Mouse (Mus musculus): ENCODE results near the gene Gmnn.
"Not testable (repeated sequence)": the region's sequence is repeated elsewhere in the genome, so short reads cannot be mapped to it uniquely, and the experiment has no call there.

Gene Gmnn

GRCm38 (mm10) chr13:24761403-24762227 is at the start of gene Gmnn:
Gene Gmnn, minus strand, starts transcription at chr13:24761923.
- DNase-seq (ENCODE audit: low spot score in 2 of 2): peak; percentile 47 to 75

DNA sequence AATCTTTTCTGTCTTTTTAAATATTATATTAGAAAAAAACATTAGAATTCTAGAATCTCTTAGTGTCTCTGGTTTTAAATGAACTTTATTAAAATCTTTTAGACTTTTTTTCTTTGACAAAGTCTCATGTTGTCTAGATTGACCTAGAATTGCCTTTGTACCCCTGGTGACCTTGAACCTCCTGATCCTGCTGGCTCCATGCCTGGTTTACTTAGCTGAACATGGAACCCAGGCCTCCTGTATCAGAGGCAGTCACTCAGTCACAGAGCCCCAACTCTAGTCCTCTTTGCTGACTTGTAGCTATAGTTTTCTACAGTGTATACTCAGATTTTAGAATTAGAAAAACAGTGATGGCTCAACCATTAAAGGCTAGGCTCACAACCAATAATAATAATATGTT is 44.4 kb upstream of the Gmnn start:
- DNase-seq (ENCODE audit: low spot score in 2 of 2): no peak

GRCm38 (mm10) chr13:24803196-24803595 is 41.5 kb upstream of the Gmnn start:
- no peak for DNase-seq (ENCODE audit: low spot score in 2 of 2)

GRCm38 (mm10) chr13:24802131-24802691 is 40.5 kb upstream of the Gmnn start:
- peak in 1 of 2 experiments; percentile 14 for DNase-seq (ENCODE audit: low spot score in 2 of 2)

DNA sequence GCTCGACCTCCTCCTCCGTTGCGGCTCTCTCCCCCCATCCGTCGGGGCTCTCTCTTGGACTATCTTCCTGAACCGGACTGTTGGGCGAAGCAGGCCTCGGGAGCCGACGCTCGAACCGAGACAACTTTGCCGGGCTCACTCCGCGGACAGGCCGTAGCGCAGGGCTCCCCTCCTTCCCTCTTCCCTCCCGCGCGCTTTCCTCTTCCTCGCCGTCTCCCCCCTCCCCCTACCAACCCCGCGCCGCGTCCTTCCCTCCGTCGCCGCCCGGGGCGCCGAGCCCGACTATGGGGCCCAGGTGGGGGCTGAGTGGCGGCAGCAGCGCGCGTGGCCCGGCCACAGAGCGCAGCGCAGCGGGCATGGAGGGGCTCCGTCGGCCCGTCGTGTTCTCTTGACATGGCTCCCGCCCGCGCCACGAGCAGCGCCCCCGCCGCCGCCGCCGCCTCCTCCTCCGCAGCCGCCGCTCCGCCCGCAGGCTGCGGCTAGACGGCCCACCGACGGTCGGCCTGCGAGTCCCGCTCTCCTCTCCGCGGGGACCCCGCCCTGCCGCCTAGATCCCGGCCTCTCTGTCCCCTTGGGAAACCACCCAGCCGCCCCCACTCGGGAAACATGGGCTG is 39.7 kb upstream of the Gmnn start, which contains the start of gene BC005537:
BC005537 (plus strand) TSS at position 350 of the 614 bp plus-strand sequence.
- DNase-seq (ENCODE audit: low spot score in 2 of 2): peak; percentile 14 to 34

- DNase-seq (ENCODE audit: low spot score in 2 of 2): peak; percentile 90 to 92
Observed at GRCm38 (mm10) chr13:24800674-24801307, 39.1 kb upstream of the Gmnn start.

DNA sequence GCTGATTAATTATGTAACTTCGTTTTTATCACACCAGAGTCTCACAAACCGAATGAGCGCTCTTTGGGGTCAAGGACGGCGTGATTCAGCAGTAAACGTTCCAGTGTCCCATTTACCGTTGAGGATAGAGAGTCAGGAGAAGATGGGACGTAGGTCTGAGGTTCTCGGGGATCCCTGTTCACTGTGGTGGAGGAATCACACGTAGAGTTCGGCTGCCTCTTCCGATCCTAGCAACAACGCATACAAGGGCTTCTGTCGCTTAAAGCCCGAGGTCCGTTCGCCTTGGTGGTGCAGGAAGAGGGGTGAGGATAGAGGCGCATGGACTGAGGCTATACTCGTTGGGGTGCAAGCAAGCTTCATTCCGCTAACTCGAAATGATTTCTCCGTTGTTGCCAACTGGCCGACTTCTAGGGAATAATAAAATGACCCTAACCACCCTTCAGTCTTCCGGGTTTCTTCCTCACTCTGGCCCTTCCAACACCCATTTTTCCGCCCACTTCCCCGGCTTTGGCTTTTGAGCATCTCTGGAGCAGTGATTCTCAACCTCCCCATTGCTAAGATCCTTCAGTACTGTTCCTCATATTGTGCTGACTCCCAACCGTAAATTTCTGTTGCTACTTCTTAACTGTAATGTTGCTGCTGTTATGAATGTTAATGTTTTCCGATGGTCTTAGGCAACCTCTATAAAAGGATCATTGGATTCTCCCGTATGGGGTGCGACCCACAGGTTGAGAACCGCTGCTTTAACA is 38.4 kb upstream of the Gmnn start:
- peak in 1 of 2 experiments; percentile 41 for DNase-seq (ENCODE audit: low spot score in 2 of 2)

GRCm38 (mm10) chr13:24799378-24799777 is 37.7 kb upstream of the Gmnn start:
- DNase-seq (ENCODE audit: low spot score in 2 of 2): no peak

DNA sequence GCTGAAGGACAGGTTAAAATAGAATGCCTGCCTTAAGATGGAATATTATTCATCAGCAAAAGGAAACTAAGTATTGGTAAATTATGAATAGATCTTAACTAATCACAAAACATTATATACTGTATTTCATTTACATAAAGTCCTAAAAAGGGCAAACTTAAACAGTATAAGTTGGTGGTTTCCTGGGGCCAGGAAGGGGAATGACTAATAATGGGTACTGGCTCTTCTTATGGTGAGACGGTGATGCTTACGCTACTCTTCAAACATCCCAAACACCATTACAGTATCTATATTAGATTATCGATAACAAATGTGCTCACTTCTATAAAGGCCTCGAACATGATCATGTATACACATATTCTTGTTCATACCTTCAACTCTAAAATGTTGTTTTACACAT is 37.0 kb upstream of the Gmnn start:
- no peak for DNase-seq (ENCODE audit: low spot score in 2 of 2)

GRCm38 (mm10) chr13:24792411-24793045 is 30.8 kb upstream of the Gmnn start:
- DNase-seq (ENCODE audit: low spot score in 2 of 2): no peak

DNA sequence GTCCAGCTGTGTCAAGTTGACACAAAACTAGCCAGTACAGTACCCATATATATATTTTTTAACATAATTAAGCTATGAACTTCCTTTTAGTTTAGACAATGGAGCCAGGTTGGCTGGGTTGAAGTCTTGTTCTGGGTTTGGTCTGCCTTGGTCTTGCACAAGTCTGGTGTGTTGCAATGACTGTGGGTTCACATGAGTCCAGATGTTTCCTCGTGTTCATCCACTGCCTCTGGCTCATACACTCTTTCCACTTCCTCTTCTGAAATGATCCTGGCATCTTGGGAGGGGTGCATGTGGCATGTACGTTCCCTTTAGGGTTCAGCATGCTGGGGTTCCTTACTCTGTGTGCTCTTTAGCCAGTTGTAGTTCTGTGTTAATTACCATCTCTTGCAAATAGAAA is 29.6 kb upstream of the Gmnn start:
- no peak for DNase-seq (ENCODE audit: low spot score in 2 of 2)

DNA sequence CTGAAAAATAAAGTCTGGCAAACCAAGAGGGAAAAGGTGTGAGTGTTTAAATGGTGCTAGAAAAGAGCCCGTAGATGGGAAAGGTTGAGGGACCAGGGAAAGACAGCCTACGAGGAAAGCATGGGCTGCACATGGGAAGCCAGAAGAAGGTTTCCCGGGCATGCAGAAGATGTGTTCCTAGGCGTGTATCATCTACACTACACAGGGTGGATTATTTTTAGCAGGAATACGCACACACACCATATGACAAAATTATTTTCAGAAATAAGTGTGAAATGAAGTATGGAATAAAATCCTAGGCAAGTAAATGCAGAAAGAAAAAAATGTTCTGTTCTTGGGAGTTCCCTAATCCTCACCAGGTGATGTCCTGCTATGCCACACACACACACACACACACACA is 25.8 kb upstream of the Gmnn start:
- DNase-seq (ENCODE audit: low spot score in 2 of 2): no peak

- no peak for DNase-seq (ENCODE audit: low spot score in 2 of 2)
Observed at GRCm38 (mm10) chr13:24786014-24786490, 24.3 kb upstream of the Gmnn start.

DNA sequence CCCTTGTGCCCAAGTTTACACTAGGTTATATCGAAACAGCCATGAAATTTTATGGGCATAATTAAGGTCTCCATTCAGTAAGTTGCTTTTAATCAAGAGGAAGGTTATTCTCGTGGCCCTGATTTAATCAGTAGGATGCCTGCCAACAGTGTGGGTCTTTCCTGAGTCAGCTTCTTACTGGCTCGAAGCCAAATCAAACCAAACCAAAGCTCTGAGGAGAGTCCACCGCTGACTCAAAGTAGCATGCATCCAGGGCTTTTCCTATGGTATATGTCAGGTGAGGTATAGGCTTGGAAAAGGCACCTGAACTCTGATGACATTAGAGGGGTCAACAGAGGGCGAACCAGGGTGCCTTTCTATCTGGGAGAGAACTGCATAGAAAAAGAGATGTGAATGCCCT is 20.2 kb upstream of the Gmnn start:
- no peak for DNase-seq (ENCODE audit: low spot score in 2 of 2)

DNA sequence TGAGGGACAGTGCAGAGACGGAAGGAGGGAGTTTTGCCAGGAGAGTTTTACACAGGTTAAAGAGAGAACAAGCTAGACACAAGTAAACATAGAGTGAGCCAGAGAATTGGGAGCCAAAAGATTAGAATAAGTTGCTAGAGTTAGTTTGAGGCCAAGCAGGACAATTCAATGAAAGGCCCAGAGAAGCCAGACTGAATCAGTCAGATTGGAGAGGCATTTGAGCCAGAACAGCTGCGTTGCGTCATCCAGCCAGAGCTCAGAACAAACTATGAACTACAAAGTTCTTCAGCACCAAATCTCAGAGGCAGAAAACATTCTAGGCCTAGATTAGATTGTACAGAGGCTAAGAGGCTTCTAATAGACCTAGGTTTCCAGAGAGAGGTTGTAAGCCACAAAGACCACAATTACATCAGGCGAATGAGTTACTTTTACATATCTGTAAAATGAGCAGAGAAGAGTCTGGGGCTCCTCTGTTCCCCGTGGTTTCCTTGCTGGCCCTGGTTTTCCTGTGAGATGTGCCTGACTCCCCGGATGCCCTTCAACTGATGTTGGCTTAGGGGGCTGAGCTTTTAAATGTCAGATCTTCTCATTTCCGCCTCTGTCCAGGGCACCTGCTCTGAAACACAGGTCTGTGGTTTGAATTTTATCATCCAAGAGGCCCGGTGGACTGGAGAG is 17.1 kb upstream of the Gmnn start:
- no peak for DNase-seq (ENCODE audit: low spot score in 2 of 2)

GRCm38 (mm10) chr13:24778026-24778425 is 16.3 kb upstream of the Gmnn start:
- DNase-seq (ENCODE audit: low spot score in 2 of 2): no peak

DNA sequence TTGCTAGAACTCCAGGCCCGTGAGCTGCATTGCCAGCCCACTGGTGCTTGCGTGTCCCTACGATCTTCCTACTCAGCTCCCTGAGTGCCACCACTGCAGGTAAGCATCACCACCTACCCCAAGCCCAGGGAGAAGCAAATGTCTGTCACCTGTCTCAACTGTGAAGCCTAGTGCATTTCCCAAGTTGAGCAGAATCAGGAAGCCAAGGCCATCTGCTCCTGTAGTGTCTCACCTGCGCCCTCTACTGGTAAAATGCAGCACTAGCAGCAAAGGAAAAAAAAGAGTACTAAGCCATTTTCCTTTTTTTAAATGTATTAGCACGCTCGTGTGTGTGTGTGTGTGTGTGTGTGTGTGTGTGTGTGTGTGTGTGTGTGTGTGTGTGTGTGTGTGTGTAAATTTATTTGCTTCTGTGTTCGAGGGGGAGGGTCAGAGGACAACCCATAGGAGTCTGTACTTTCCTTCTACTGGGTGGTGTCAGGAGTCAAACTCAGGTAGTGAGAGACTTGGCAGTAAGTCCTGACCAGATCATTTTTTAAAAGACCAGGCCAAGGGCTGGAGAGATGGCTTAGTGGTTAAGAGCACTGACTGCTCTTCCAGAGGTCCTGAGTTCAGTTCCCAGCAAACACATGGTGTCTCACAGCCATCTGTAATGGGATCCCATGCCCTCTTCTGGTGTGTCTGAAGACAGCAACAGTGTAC is 14.6 kb upstream of the Gmnn start:
- no peak for DNase-seq (ENCODE audit: low spot score in 2 of 2)

GRCm38 (mm10) chr13:24771482-24771881 is 9.8 kb upstream of the Gmnn start:
- not testable (repeated sequence) for DNase-seq (ENCODE audit: low spot score in 2 of 2)

DNA sequence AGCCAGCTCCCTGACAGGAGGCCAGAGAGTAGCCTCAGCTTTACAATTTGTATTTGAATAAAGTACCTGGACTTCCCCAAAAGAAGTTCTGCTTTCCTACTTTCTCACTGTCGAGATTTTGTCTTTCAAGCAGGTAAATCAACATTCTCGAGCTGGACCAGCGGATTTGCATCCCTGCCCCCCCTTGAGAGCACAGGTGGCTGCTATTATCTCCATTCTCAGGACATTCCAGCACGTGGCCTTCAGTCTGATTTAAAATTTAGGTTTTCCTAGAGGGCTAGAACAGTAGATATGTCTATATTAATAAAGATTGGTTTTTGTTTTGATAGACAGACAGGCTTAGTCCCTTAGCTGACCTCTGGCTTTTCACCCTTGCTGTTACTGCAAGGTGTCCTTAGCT is 6.1 kb upstream of the Gmnn start:
- DNase-seq (ENCODE audit: low spot score in 2 of 2): not testable (repeated sequence)

DNA sequence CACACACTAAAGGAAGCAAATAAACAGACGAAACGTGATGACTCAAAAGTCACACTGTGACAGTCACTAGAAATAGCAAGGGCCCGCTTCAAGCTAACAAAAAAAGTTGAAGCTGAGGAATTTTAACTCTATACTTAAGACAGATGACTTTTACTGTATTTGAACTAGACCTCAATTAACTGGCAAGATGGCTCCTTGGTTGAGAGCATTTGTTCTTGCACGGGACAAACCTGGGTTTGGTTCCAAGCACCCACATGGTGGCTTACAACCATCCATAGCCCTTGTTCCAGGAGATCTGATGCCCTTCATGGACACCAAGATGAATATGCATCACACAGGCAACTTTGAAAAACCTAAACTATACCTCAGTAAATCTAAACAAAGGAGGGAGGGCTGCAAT is 531 bp upstream of the Gmnn start:
- no peak for DNase-seq (ENCODE audit: low spot score in 2 of 2)
